Mouse (Mus musculus): Measurements from ENCODE around the gene Ophn1. TPM values are rescaled to one million over a fixed set of nuclear protein-coding genes. Genes with fewer than 3 reads are reported as not detected.

The Ophn1 gene
- 10 to 100 TPM; 34.5 to 40.4 TPM for total RNA-seq (2021)

DNA sequence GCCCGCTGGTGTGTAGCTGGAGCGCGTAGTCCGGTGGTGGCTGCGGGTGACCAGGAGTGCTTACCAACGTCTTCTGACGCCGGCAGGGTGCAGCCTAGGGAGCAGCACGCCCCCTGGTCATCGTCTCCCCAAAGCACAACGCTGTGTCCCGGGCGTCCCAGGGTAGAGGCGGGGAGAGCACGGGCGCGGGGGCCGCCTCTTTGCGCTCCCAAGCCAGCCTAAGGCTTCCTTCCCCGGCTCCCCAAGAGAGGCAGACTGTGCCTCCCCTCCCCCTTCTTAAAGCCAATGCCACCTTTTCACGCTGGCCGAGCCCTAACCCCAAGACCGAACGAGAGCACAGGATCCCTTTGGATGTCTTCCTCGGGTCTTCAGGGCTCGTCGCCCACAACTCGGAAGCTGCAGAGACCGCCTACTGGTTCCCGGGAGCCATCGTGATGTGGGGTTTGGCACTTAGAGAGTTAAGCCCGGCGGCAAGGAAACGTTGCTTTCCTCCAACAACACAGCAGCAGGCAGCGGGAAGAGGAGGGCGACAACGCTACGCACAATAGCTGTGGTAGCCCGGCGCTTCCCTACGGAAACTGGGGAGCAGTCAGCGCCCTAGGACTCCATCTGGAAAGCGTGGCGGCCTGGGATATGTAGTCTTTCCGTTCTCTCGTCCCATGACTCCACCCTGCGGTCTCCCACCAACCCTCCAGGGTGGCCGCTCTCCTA is at the start of gene Ophn1:
Gene Ophn1, minus strand, starts transcription at position 620 of the 711 bp plus-strand sequence.
- peak; percentile 76 to 77 for DNase-seq

- peak; percentile 91 to 92 for DNase-seq
Measured at GRCm38 (mm10) chrX:98937555-98938294, 46.9 kb upstream of the Ophn1 start.

- DNase-seq: peak; percentile 97
Measured at GRCm38 (mm10) chrX:98936707-98937554, 46.1 kb upstream of the Ophn1 start.

- no peak for DNase-seq
Measured at GRCm38 (mm10) chrX:98936101-98936500, 45.3 kb upstream of the Ophn1 start, which contains the start of gene Yipf6. Gene Yipf6, plus strand, starts transcription at chrX:98936316.

GRCm38 (mm10) chrX:98919423-98919822 is 28.6 kb upstream of the Ophn1 start:
- DNase-seq: no peak

DNA sequence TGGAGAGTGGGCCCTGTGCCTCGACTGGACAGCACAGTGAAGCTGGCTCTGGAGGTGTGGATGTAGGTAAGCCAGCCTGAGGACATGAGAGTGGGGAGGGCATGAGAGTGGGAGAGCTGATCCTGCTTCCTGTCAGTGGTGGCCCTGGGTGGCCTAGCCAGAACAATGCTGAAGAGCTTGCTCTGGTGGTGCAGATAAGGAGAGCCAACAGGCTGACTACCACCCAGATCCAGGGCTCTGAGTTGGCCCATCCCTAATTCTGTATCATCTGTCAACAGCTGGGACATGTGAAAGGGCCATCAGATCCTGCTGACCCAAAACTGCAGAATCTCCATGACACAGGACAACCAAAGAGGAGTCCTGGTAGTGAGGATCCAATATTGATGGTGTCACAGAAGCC is 18.1 kb upstream of the Ophn1 start:
- DNase-seq: no peak

- no peak for DNase-seq
Measured at GRCm38 (mm10) chrX:98904226-98904625, 13.4 kb upstream of the Ophn1 start.

DNA sequence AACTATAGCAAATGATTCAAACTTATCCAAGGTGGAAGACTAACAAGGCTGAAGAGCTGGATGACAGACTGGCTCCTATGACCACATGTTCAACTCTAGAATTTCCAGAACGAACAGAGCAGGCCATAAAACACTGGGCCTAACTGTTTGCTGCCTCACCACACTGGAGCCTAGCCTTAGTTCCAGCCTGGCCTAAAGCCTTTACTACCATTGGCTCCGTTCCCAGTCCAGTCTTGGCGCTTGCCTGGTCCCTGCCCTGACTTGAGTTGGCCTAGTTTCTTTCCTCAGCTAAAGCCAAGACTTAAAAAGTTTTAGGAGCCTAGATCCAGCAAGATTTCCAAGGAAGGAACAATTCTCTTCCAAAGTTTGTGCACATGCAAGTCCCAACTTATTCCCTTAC is 7.5 kb upstream of the Ophn1 start:
- DNase-seq: no peak

- peak in 1 of 2 experiments; percentile 7 for DNase-seq
Measured at GRCm38 (mm10) chrX:98890072-98890405, 786 bp downstream of the Ophn1 start.

DNA sequence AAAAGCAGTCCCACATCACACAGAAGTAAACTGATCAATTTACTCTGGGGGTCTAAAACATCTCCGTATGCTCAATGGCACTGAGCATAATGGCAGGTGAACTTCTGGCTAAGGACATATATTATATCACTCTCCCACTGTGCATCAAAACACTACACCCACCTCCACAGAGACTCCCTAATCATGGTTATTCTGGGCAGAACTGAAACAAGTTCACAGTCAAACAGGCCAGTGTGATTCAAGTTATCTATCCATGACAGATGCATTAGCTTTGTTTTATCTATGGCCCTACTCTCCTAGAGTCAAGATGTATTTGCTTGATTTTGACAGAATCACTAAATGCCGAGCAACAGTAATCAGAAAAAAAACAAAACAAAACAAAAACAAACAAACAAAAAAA is 8.8 kb downstream of the Ophn1 start:
- DNase-seq: no peak

GRCm38 (mm10) chrX:98881085-98881484 is 9.7 kb downstream of the Ophn1 start:
- DNase-seq: no peak

DNA sequence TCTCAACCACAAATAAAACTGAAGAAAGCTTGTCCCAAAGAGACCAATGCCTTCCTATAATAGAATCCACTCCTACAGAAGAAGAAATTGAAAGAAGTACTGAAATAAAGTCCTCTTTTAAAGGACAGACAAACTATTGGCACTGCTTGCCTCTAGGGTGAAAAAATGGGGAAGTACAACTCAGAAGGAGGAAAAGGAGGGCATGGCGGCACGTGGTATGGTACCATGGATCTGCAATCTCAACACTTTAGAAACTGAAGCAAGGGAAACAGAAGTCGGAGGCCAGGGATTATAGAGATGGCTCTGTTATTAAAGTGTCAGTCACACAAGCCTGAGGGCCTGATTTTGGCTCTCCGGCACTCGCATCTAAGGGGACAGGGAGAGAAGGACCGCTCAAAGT is 10.5 kb downstream of the Ophn1 start:
- DNase-seq: no peak

DNA sequence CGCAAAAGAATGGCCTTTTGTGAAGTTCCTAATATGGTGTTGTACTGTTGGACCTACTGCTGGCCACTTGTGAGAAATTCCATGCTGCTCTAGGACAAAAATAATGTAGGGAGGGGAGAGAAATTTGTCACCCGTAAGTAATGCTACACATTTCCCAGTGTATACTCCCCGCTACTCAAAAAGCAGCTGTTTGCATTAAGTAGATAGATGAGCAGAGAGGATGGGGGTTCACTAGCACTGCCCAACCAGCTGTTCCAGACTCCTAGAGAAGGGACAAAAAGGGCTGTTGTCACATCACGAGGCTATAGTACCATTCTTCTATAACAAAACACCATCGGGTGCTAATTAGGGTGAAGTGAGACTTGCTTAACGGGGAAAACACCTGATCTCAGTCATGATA is 15.7 kb downstream of the Ophn1 start:
- DNase-seq: no peak

- DNase-seq: no peak
Measured at GRCm38 (mm10) chrX:98874086-98874485, 16.7 kb downstream of the Ophn1 start.

GRCm38 (mm10) chrX:98872064-98872463 is 18.8 kb downstream of the Ophn1 start:
- no peak for DNase-seq

- no peak for DNase-seq
Measured at GRCm38 (mm10) chrX:98870541-98870940, 20.3 kb downstream of the Ophn1 start.

DNA sequence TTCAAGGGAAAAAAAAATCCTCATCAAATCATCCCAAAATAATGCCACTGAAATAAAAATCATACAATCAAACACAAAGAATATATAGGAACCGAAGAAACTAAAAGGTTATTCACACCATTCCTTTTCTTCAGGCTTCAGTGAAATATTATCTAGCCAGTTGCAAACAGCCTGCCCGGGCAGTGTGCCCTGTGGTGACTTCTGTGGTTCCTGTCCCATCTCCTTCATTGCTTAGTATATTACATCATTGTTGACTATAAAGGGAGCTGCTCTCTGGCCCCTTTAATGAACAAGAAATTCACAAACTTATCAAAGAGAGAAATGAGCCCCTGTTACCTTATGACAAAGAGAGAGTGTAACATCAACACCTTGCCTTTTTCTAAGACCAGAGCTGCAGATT is 21.1 kb downstream of the Ophn1 start:
- DNase-seq: no peak

- no peak for DNase-seq
Measured at GRCm38 (mm10) chrX:98869165-98869564, 21.7 kb downstream of the Ophn1 start.

- no peak for DNase-seq
Measured at GRCm38 (mm10) chrX:98860167-98860566, 30.7 kb downstream of the Ophn1 start.

DNA sequence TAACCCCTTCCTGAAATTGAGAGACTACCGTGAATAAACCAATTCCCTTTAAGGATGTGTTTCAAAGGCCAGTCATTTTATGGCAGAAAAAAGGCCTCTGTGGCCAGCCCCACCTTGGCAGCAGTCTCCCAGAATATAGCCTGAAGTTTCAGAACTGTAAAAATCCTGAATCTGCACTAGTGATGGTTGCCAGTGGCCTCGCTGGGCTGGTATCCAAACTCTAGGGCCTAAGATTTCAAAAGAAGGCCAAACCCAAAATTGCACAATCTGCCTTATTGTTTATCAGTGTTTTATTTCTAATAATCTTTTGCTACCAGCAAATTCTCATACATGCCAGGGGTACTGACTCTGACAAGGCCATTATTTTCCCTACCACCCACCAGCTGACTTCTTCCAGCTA is 34.8 kb downstream of the Ophn1 start:
- DNase-seq: no peak

DNA sequence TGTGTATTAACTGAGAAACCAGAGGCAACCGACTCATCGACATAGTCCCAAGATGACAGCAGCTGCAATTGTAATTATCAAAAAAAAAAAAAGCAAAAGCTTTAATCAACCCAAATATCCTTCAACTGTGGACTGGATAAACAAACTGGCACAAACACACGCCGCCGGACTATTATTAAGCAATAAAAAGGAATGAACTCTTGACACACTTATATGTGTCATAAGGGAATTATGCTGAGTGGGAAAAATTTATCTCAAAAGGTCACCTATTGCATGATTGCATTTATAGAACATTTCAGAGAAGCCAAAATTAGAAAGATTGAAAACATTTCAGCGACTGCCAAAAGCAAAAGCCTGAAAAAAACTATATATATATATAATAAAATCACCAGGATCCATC is 40.0 kb downstream of the Ophn1 start:
- no peak for DNase-seq

GRCm38 (mm10) chrX:98841606-98842005 is 49.2 kb downstream of the Ophn1 start:
- no peak for DNase-seq

DNA sequence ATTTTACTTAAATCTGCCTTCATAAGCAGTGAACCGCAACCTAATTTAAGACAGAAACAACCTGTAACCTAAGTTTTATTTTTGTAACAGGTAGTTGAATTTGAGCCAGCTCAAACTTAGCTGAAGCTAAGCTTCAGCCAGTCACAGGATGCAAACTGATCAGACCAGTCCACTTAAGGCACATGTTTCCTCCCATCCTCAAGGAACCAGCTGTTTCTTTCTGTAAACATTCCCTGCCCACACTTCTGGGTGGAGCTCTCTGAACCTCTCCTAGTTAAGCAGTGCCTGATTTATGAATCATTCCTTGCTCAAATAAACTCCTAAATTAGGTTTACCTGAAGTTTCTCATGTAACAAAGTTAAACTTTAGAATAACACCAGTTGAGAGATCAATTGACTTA is 54.8 kb downstream of the Ophn1 start:
- DNase-seq: no peak

Data from layer of hippocampus, postnatal 36 days (tissue).